Mouse (Mus musculus) erythroblast, embryonic 14.5 days (primary cell): ENCODE data around the gene Pdzd3.

Experiments
- GATA1 ChIP-seq: IDR thresholded peaks from 2 replicates; pipeline ENCODE4 v1.6.1; 2012; ENCODE audit warnings: low read length, inconsistent platforms, mixed read lengths
- TAL1 ChIP-seq: IDR thresholded peaks from 3 replicates; pipeline ENCODE4 v1.6.1; 2012; ENCODE audit warnings: low read length, inconsistent platforms, mixed read lengths

DNA sequence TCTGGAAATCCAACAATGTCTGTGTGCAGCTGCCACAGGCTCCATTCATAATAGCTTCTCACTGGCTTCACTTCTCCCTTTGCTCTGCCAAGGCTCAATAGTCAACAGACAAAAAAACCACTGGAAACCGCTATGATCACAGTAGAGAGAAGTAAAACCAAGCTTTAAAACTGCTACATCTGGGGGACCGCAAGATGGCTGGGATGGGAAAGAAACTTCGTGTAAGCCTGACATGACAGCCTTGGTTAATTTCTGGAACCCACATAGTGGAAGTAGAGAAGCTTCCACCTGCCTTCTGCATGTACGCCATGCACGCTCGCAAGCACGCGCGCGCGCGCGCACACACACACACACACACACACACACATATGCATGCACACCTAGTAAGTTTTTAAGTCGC lies 37.7 kb downstream of the Pdzd3 start:
- TF ChIP-seq GATA1 = no peak
- TF ChIP-seq TAL1 = no peak
